Mouse (Mus musculus): Measurements from ENCODE around the gene Fam114a2. TPM values are rescaled to one million over a fixed set of nuclear protein-coding genes. Genes with fewer than 3 reads are reported as not detected.
A peak's percentile ranks its signal among the peaks of the same experiment; 100 is the strongest.

Gene Fam114a2
- total and polyA plus RNA-seq, 3 experiments = 26.1 to 42.4 (median 37.7) TPM

DNA sequence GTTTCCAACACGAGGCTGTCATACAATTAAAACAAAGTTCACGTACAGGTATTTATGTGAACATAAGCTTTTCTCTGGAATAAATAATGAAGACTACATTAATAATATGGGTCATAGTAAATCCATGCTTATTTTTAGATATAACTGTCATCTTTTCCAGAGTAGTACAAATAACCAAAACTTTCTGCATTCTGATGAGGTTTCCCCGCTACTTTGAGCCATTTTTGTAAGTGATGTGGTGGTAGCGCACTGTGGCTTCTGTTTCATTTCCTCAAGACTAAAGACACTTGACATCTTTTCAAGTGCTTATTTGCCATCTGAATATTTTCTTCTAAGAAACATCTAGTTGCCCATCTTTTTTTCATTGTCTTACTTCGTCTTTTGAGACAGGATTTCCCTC lies 3.2 kb downstream of the Fam114a2 start:
- Histone ChIP-seq H3K36me3 (ENCODE audit: control insufficient read depth, insufficient read depth, low read length) (peaks cover 5% of the 10 kb centered on the region; the same call in 1 of the 2 replicates), H3K9ac (ENCODE audit: low read depth, low read length) (no peak overlapping the region), H3K79me2 (replicated peaks; ENCODE audit: control insufficient read depth, insufficient read depth, low read length) (no peaks in the 10 kb centered on the region), H3K27me3 (ENCODE audit: control insufficient read depth, insufficient read depth, low read length) (no peaks in the 10 kb centered on the region), H3K27ac (no peak overlapping the region), H3K4me3 (no peak overlapping the region), H3K4me1 (ENCODE audit: control insufficient read depth, insufficient read depth, low read length) (no peaks in the 10 kb centered on the region)
- DNase-seq = no peak
- 89% methylated on average over 5 of the region's 5 CpGs for WGBS
- TF ChIP-seq POLR2A (IDR thresholded peaks at IDR 0.05; ENCODE audit: insufficient read depth, low read depth, low read length) = no peak
- TF ChIP-seq EP300 (IDR thresholded peaks at IDR 0.05; ENCODE audit: insufficient read depth, low read depth, low read length) = no peak
- TF ChIP-seq CTCF (IDR thresholded peaks at IDR 0.05) = no peak
- intact Hi-C loops (cut with DNase I) = no loop called here

DNA sequence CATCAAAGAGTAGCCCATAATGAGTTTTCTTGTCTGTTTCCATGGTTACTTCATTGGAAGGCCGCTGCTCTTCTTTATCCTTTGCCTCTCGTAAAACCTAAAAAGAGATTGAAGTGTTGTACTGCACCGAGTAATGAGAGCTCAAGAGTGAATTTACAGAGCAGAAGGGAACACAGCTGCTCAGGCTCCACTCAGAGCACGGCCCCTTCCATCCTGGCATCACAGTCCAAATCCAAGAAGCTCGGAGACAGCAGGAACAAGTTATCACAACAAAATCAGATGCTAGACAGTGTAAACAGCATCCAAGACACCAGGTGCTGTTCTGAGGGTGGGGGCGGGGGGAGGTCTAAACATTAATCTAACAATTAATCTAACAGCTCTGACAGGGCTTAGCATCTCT lies 11.5 kb downstream of the Fam114a2 start:
- no peak for DNase-seq
- Histone ChIP-seq H3K9ac (ENCODE audit: low read depth, low read length) (no peak overlapping the region), H3K79me2 (replicated peaks; ENCODE audit: control insufficient read depth, insufficient read depth, low read length) (no peaks in the 10 kb centered on the region), H3K4me1 (ENCODE audit: control insufficient read depth, insufficient read depth, low read length) (no peaks in the 10 kb centered on the region), H3K4me3 (no peak overlapping the region), H3K27ac (no peak overlapping the region), H3K36me3 (ENCODE audit: control insufficient read depth, insufficient read depth, low read length) (peaks cover 2% of the 10 kb centered on the region; the same call in 1 of the 2 replicates), H3K27me3 (ENCODE audit: control insufficient read depth, insufficient read depth, low read length) (no peaks in the 10 kb centered on the region)
- intact Hi-C loops (cut with DNase I) = no loop called here
- TF ChIP-seq POLR2A (IDR thresholded peaks at IDR 0.05; ENCODE audit: insufficient read depth, low read depth, low read length) (no peak), EP300 (IDR thresholded peaks at IDR 0.05; ENCODE audit: insufficient read depth, low read depth, low read length) (no peak), CTCF (IDR thresholded peaks at IDR 0.05) (no peak)
- WGBS = 87% methylated on average over 6 of the region's 6 CpGs

DNA sequence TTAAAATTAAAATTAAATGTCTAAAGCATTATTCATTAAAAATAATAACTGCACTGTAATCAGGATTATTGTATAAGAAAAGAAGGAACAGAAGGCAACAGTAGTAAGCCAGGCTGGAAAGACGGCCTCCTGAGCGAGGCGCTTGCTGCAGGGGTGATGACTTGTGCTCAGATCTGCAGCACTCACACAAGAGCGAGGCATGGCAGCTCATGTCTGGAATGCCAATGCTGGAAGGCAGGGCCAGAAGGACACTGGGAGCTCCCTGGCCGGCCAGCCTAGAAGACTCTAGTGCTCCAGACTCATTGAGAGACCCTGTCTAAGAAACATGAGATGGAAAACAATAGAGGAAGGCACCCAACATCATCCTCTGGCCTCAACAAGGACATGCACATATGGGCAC lies 15.3 kb downstream of the Fam114a2 start:
- intact Hi-C loops (cut with DNase I) = no loop called here
- DNase-seq = peak in 1 of 2 experiments; percentile 10
- TF ChIP-seq EP300 (IDR thresholded peaks at IDR 0.05; ENCODE audit: insufficient read depth, low read depth, low read length) (no peak), POLR2A (IDR thresholded peaks at IDR 0.05; ENCODE audit: insufficient read depth, low read depth, low read length) (no peak), CTCF (IDR thresholded peaks at IDR 0.05) (no peak)
- Histone ChIP-seq H3K27ac (no peak overlapping the region), H3K4me1 (ENCODE audit: control insufficient read depth, insufficient read depth, low read length) (no peaks in the 10 kb centered on the region), H3K27me3 (ENCODE audit: control insufficient read depth, insufficient read depth, low read length) (no peaks in the 10 kb centered on the region), H3K79me2 (replicated peaks; ENCODE audit: control insufficient read depth, insufficient read depth, low read length) (no peaks in the 10 kb centered on the region), H3K36me3 (ENCODE audit: control insufficient read depth, insufficient read depth, low read length) (no peaks in the 10 kb centered on the region; the same call in 1 of the 2 replicates), H3K4me3 (no peak overlapping the region), H3K9ac (ENCODE audit: low read depth, low read length) (no peak overlapping the region)
- 71% methylated on average over 5 of the region's 5 CpGs for WGBS

DNA sequence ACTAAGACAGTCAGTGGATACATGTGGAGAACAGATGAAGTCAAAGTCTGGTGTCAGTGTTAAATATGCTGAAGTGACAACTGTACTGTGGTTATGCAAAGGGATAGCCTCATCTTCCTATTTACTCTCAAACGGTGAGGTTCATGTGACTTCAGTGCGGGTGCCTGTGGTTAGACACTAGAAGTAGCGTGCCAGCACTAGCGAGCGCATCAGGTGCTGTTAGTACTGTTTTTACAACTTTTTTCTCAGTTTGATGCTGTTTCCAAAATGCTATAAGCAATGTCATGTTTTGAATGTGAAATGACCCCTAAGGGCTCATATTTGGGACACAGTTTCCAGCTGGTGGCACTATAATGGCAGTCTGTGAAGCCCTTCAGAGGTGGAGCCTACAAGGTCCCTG lies 20.2 kb downstream of the Fam114a2 start:
- H3K36me3 ChIP-seq (ENCODE audit: control insufficient read depth, insufficient read depth, low read length) = no peaks in the 10 kb centered on the region
- H3K27ac ChIP-seq = no peak overlapping the region
- H3K79me2 ChIP-seq (replicated peaks; ENCODE audit: control insufficient read depth, insufficient read depth, low read length) = no peaks in the 10 kb centered on the region
- H3K4me1 ChIP-seq (ENCODE audit: control insufficient read depth, insufficient read depth, low read length) = no peaks in the 10 kb centered on the region
- H3K27me3 ChIP-seq (ENCODE audit: control insufficient read depth, insufficient read depth, low read length) = no peaks in the 10 kb centered on the region
- H3K9ac ChIP-seq (ENCODE audit: low read depth, low read length) = no peak overlapping the region
- intact Hi-C loops (cut with DNase I) = no loop called here
- no peak overlapping the region for H3K4me3 ChIP-seq
- no peak for DNase-seq
- 96% methylated on average over 5 of the region's 5 CpGs for WGBS
- TF ChIP-seq EP300 (IDR thresholded peaks at IDR 0.05; ENCODE audit: insufficient read depth, low read depth, low read length) (no peak), POLR2A (IDR thresholded peaks at IDR 0.05; ENCODE audit: insufficient read depth, low read depth, low read length) (no peak), CTCF (IDR thresholded peaks at IDR 0.05) (no peak)

DNA sequence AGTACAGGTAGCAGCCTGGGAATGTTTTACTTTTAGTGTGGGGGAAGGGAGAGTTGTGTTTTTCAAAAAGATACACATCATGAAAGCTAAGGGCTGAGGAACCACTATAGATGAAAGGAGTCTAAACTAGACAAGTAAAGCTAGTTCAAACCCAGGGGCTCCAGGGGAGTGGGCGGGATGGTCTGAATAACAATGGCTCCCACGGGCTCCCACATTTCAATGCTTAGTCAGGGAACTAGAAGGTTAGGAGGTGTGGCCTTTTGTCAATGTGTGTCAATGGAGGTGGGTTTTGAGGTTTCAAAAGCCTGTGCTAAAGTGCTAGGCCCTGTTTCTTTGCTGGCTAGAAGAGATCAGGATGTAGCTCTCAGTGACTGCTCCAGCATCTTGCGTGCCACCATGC lies 20.7 kb downstream of the Fam114a2 start:
- H3K36me3 ChIP-seq (ENCODE audit: control insufficient read depth, insufficient read depth, low read length) = no peaks in the 10 kb centered on the region
- H3K4me1 ChIP-seq (ENCODE audit: control insufficient read depth, insufficient read depth, low read length) = no peaks in the 10 kb centered on the region
- no peak overlapping the region for H3K27ac ChIP-seq
- no peaks in the 10 kb centered on the region for H3K27me3 ChIP-seq (ENCODE audit: control insufficient read depth, insufficient read depth, low read length)
- no peak for TF ChIP-seq EP300 (IDR thresholded peaks at IDR 0.05; ENCODE audit: insufficient read depth, low read depth, low read length)
- TF ChIP-seq POLR2A (IDR thresholded peaks at IDR 0.05; ENCODE audit: insufficient read depth, low read depth, low read length) = no peak
- TF ChIP-seq CTCF (IDR thresholded peaks at IDR 0.05) = no peak
- H3K9ac ChIP-seq (ENCODE audit: low read depth, low read length) = no peak overlapping the region
- WGBS = 87% methylated on average over 3 of the region's 3 CpGs
- no peaks in the 10 kb centered on the region for H3K79me2 ChIP-seq (replicated peaks; ENCODE audit: control insufficient read depth, insufficient read depth, low read length)
- intact Hi-C loops (cut with DNase I) = no loop called here
- H3K4me3 ChIP-seq = no peak overlapping the region
- no peak for DNase-seq

DNA sequence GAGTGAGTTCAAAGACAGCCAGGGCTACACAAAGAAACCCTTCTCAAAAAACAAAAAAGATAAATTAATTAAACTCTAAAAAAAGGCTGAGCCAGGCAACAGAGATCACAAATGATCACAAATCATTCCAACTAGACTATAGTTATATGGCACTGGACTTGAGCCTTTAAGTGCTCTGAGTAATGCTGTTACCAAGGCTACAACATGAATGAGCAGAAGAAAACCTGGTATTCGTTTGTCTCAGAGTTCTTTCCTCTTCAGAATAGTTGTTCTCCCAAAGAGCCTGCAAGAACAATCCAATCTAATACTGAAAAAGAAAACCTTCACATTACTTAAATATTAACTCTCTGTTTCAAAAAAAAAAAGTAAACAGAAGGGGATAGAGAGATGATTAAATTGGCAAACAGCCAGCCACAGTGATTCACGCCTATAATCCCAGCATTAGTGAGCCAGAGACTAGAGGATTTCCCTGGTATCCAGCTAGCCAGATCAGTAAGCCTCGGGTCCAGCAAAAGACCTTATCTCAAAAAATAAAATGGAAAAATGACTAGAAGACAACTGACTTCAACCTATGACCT lies 21.9 kb downstream of the Fam114a2 start:
- no peak overlapping the region for H3K4me3 ChIP-seq
- 73% methylated on average over 3 of the region's 3 CpGs for WGBS
- no peak overlapping the region for H3K9ac ChIP-seq (ENCODE audit: low read depth, low read length)
- H3K27ac ChIP-seq = no peak overlapping the region
- no peak for TF ChIP-seq CTCF (IDR thresholded peaks at IDR 0.05)
- no peak for TF ChIP-seq EP300 (IDR thresholded peaks at IDR 0.05; ENCODE audit: insufficient read depth, low read depth, low read length)
- TF ChIP-seq POLR2A (IDR thresholded peaks at IDR 0.05; ENCODE audit: insufficient read depth, low read depth, low read length) = no peak
- intact Hi-C loops (cut with DNase I) = no loop called here
- no peaks in the 10 kb centered on the region for H3K36me3 ChIP-seq (ENCODE audit: control insufficient read depth, insufficient read depth, low read length)
- H3K27me3 ChIP-seq (ENCODE audit: control insufficient read depth, insufficient read depth, low read length) = no peaks in the 10 kb centered on the region
- no peaks in the 10 kb centered on the region for H3K79me2 ChIP-seq (replicated peaks; ENCODE audit: control insufficient read depth, insufficient read depth, low read length)
- H3K4me1 ChIP-seq (ENCODE audit: control insufficient read depth, insufficient read depth, low read length) = no peaks in the 10 kb centered on the region
- DNase-seq = no peak

All from heart, adult 2 months (tissue).